Mouse (Mus musculus): ENCODE results near the gene Slc47a1. TPM values are rescaled to one million over a fixed set of nuclear protein-coding genes. Genes with fewer than 3 reads are reported as not detected.
"Not testable (repeated sequence)": the region's sequence is repeated elsewhere in the genome, so short reads cannot be mapped to it uniquely, and the experiment has no call there.

Gene Slc47a1
- polyA plus RNA-seq (2012; rRNA removed) (5.8 and 6.2 TPM in 2 replicates), polyA plus RNA-seq (2014; fragmentation: Nextera tagmentation; extraction: Ambion mirVana) (7.5 and 8.6 TPM in 2 replicates)

DNA sequence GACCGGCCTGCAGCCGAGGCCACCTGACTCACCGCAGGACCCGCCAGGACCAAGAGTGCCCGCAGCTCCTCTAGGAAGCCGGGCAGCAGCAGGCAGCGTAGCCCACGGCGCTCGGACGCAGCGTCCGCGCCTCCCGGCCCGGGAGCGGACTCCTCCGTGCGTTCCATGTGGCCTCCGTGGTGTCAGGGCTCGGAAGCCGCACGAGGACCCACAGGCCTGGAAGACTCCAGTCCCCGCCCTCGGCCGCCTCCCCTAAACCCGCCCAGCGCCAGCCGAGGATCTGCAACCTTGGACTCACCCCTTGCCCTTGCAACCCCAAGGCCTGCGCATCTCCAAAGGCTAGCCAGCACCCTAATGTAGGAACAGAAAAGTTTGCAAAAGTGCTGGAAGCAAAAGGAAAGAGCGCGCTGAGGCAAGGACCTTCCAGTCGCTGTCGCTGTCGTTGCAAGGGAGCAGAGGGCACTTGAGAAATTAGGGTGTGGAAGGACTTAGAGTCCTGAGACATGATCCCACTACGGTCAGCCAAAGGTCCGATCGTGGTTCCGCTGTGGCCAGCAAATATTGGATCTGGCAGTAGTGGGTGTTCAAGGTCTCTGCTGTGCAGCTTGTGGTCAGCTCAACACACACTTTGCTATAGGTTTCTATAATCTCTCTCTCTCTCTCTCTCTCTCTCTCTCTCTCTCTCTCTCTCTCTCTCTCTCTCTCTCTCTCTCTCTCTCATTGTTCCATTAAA, at the start of gene Slc47a1:
Gene Slc47a1 (minus strand): TSS at position 465 of the 733 bp plus-strand sequence.
- Histone ChIP-seq H3K27me3 (ENCODE audit: control insufficient read depth, insufficient read depth, low read length) (peaks cover 11% of the 10 kb centered on the region), H3K27ac (no peak within 1 kb of the TSS)

DNA sequence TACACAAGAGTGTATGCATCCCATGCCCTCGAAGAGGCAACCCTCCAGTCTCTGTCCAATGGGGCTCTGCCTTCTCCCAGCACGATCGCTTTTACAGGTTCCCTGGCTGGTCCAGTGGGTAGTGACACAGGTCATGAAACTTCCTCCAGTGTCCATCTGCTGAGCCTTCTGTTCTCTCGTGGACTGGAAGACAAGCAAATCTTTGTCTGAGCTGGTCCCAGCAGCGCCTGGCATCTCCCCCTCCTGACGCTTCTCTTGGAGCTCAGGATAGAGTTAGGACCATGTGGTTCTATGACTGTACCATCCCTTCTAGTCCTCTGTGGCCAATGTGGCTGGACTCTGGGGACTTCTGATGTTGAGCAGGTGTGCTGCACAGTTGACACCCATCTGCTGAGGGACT, 41.1 kb upstream of the Slc47a1 start:
- TF ChIP-seq EP300 (IDR thresholded peaks at IDR 0.05; ENCODE audit: low read depth) (no peak), CTCF (IDR thresholded peaks at IDR 0.05; ENCODE audit: low read depth) (no peak)
- no peak overlapping the region for H3K9ac ChIP-seq (replicated peaks)
- H3K27ac ChIP-seq = no peak overlapping the region
- whole genome bisulfite sequencing (ENCODE audit: insufficient replicate concordance) = 70% methylated on average over 6 of the region's 6 CpGs
- H3K36me3 ChIP-seq (replicated peaks; ENCODE audit: control insufficient read depth, insufficient read depth, low read depth) = no peaks in the 10 kb centered on the region
- DNase-seq (ENCODE audit: low read depth in 3 of 3, low spot score in 3 of 3) = no peak
- no peaks in the 10 kb centered on the region for H3K27me3 ChIP-seq (ENCODE audit: control insufficient read depth, insufficient read depth, low read length)
- H3K4me2 ChIP-seq (ENCODE audit: low read depth) = no peak overlapping the region
- no peaks in the 10 kb centered on the region for H3K9me3 ChIP-seq (ENCODE audit: control insufficient read depth, low read length)
- no peak overlapping the region for H3K4me3 ChIP-seq (ENCODE audit: insufficient read depth in 1 of 2, low read depth in 2 of 2, low read length in 2 of 2)
- no peak for ATAC-seq (ENCODE audit: insufficient read depth)
- no peaks in the 10 kb centered on the region for H3K4me1 ChIP-seq (replicated peaks; ENCODE audit: control insufficient read depth in 2 of 2, insufficient read depth in 2 of 2, low read length in 1 of 2)

More for the DNA sequence above, at the start of gene Slc47a1:
- ATAC-seq (ENCODE audit: insufficient read depth) (no peak), DNase-seq (ENCODE audit: low read depth in 3 of 3, low spot score in 3 of 3) (no peak)
- H3K9ac ChIP-seq (replicated peaks) = no peak within 1 kb of the TSS
- no peaks in the 10 kb centered on the region for H3K9me3 ChIP-seq (ENCODE audit: control insufficient read depth, low read length)
- peak within 1 kb of the TSS in 1 of 2 experiments; percentile 25; a peak in 2 of 4 replicates for H3K4me3 ChIP-seq (ENCODE audit: insufficient read depth in 1 of 2, low read depth in 2 of 2, low read length in 2 of 2)
- WGBS (ENCODE audit: insufficient replicate concordance) = 14% methylated on average over 39 of the region's 39 CpGs
- peak within 1 kb of the TSS; percentile 34 for H3K4me2 ChIP-seq (ENCODE audit: low read depth)
- 0 out of 4 replicates have a peak, but pooled peaks cover 0 to 2% of the 10 kb centered on the region in 2 experiments for H3K4me1 ChIP-seq (replicated peaks; ENCODE audit: control insufficient read depth in 2 of 2, insufficient read depth in 2 of 2, low read length in 1 of 2)
- TF ChIP-seq EP300 (IDR thresholded peaks at IDR 0.05; ENCODE audit: low read depth) (no peak), CTCF (IDR thresholded peaks at IDR 0.05; ENCODE audit: low read depth) (no peak)
- no peaks in the 10 kb centered on the region for H3K36me3 ChIP-seq (replicated peaks; ENCODE audit: control insufficient read depth, insufficient read depth, low read depth)

DNA sequence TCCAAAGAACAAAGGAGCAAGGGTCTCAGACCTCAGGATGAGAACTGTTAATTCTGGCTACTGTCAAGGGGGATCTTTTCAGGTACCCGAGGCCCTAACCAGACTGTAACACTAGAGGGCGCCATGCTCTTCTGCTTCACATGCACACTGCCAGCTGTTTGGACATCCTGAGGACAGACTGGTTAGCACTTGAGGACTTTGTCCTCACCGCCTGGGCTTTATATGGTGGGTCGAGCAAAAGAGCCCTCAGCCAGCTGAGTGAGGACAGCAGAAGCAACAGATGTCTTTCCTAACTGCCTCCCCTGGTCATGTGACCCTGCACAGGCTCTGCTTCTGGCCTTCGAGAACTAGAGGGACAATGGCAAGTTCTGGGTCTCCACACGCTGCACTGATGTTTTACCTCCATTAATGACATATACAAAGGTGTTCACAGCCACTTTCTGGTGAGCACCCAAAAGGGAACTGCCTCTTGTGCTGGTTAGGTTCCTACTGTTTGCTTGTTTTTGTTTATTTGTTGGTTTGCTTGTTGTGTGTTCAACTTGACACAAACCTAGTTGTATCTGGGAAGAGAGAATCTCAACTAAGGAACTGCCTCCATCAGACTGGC, 39.9 kb upstream of the Slc47a1 start:
- TF ChIP-seq EP300 (IDR thresholded peaks at IDR 0.05; ENCODE audit: low read depth) (no peak), CTCF (IDR thresholded peaks at IDR 0.05; ENCODE audit: low read depth) (peak; percentile 90)
- DNase-seq (ENCODE audit: low read depth in 3 of 3, low spot score in 3 of 3) = peak in 2 of 3 experiments; percentile 35 to 37
- Histone ChIP-seq H3K9me3 (ENCODE audit: control insufficient read depth, low read length) (no peaks in the 10 kb centered on the region), H3K9ac (replicated peaks) (no peak overlapping the region), H3K4me2 (ENCODE audit: low read depth) (no peak overlapping the region), H3K27ac (no peak overlapping the region), H3K4me3 (ENCODE audit: insufficient read depth in 1 of 2, low read depth in 2 of 2, low read length in 2 of 2) (no peak overlapping the region), H3K4me1 (replicated peaks; ENCODE audit: control insufficient read depth in 2 of 2, insufficient read depth in 2 of 2, low read length in 1 of 2) (no peaks in the 10 kb centered on the region), H3K36me3 (replicated peaks; ENCODE audit: control insufficient read depth, insufficient read depth, low read depth) (no peaks in the 10 kb centered on the region), H3K27me3 (ENCODE audit: control insufficient read depth, insufficient read depth, low read length) (no peaks in the 10 kb centered on the region)
- 17% methylated on average over 6 of the region's 6 CpGs for WGBS (ENCODE audit: insufficient replicate concordance)
- no peak for ATAC-seq (ENCODE audit: insufficient read depth)

DNA sequence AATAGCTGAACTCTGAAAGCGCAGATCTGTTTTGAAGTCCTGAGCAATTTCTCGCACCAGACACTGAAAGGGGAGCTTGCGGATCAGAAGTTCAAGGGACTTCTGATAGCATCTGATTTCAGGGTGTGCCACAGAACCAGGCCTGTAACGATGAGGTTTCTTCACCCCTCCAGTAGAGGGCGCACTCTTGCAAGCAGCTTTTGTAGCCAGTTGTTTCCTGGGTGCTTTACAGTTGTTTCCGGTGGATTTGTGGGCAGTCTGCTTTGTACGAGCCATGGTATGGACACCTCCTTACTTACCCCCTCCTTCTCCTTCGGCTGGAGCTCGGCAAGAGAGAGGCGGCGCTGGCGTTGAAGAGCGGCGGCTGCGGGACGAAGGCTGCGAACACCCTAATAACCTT, 38.4 kb upstream of the Slc47a1 start:
- not testable (repeated sequence) for H3K27ac ChIP-seq; DNase-seq (ENCODE audit: low read depth in 3 of 3, low spot score in 3 of 3); H3K27me3 ChIP-seq (ENCODE audit: control insufficient read depth, insufficient read depth, low read length); ATAC-seq (ENCODE audit: insufficient read depth); H3K4me3 ChIP-seq (ENCODE audit: insufficient read depth in 1 of 2, low read depth in 2 of 2, low read length in 2 of 2); H3K9me3 ChIP-seq (ENCODE audit: control insufficient read depth, low read length); H3K4me1 ChIP-seq (replicated peaks; ENCODE audit: control insufficient read depth in 2 of 2, insufficient read depth in 2 of 2, low read length in 1 of 2); H3K36me3 ChIP-seq (replicated peaks; ENCODE audit: control insufficient read depth, insufficient read depth, low read depth); H3K9ac ChIP-seq (replicated peaks); H3K4me2 ChIP-seq (ENCODE audit: low read depth)
- TF ChIP-seq CTCF (IDR thresholded peaks at IDR 0.05; ENCODE audit: low read depth) = peak; percentile 78
- WGBS (ENCODE audit: insufficient replicate concordance) = 76% methylated on average over 17 of the region's 17 CpGs

DNA sequence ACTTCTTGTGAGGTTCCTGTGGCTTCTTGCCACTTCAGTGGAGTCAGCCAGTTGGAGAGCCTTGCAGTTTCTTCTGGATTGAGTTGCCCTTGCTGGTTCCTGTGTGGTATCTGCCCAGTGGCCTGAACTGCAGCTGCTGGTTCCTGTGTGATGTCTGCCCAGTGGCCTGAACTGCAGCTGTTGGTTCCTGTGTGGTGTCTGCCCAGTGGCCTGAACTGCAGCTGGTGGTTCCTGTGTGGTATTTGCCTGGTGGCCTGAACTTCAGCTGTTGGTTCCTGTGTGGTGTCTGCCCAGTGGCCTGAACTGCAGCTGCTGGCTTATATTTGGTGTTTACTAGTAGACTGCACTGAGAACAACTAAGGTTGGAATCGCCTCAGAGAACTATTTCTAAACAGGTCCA, 37.3 kb upstream of the Slc47a1 start:
- DNase-seq (ENCODE audit: low read depth in 3 of 3, low spot score in 3 of 3) = no peak
- WGBS (ENCODE audit: insufficient replicate concordance) = 52% methylated on average over 1 of the region's 1 CpGs
- H3K9me3 ChIP-seq (ENCODE audit: control insufficient read depth, low read length) = no peaks in the 10 kb centered on the region
- H3K4me2 ChIP-seq (ENCODE audit: low read depth) = no peak overlapping the region
- TF ChIP-seq EP300 (IDR thresholded peaks at IDR 0.05; ENCODE audit: low read depth) (no peak), CTCF (IDR thresholded peaks at IDR 0.05; ENCODE audit: low read depth) (no peak)
- H3K4me1 ChIP-seq (replicated peaks; ENCODE audit: control insufficient read depth in 2 of 2, insufficient read depth in 2 of 2, low read length in 1 of 2) = no peaks in the 10 kb centered on the region
- no peak overlapping the region for H3K4me3 ChIP-seq (ENCODE audit: insufficient read depth in 1 of 2, low read depth in 2 of 2, low read length in 2 of 2)
- H3K36me3 ChIP-seq (replicated peaks; ENCODE audit: control insufficient read depth, insufficient read depth, low read depth) = no peaks in the 10 kb centered on the region
- H3K27ac ChIP-seq = no peak overlapping the region
- no peaks in the 10 kb centered on the region; the same call in 1 of the 2 replicates for H3K27me3 ChIP-seq (ENCODE audit: control insufficient read depth, insufficient read depth, low read length)
- ATAC-seq (ENCODE audit: insufficient read depth) = no peak
- H3K9ac ChIP-seq (replicated peaks) = no peak overlapping the region

Data from liver, embryonic 14.5 days (tissue).